Comparison of ENCODE assay signal across 20 mouse cellular contexts in the genomic region with DNA sequence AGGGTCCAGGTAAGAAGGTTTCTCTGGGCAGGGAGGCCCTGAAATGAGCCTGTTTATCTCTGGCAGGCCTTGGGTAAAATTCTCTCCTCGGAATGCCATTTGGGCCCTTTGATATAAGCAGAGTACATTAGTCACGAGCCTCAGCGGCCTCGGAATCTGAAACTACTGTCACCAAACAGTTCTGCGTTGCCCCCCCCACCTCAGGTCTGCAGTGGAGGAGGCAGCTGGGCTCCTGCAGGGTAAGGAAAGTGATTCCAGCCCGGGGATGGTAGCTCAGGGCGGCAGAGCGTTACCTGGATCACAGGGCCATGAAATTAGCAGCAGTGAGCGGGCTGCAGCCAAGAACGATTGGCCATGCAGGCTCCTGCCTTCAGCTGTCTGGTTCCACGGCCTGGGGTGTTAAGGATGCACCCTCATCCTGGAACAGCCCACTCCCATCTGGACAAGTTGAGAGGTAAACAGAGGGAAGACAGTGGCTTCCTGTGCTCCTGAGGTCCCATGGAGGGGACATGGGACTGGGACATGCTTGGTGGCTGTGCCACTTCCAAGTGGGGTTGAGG. TPM values are rescaled to one million over a fixed set of nuclear protein-coding genes. Genes with fewer than 3 reads are reported as not detected.
A peak's percentile ranks its signal among the peaks of the same experiment; 100 is the strongest.
DNase-seq lines count a peak whose midpoint lies in the region; ATAC-seq and TF ChIP-seq lines count a peak whose summit lies in the region.
"Had no signal": no experiment of that assay in that cellular context is flagged by ENCODE, and none has a peak within 500 bp of the region (broad histone marks: within the 10 kb centered on the region; RNA-seq: fewer than 3 reads in every experiment).

No protein-coding gene starts in this region.

- no peak for TF ChIP-seq POLR2A in CH12.LX (IDR thresholded peaks at IDR 0.05; ENCODE audit: low read depth, low read length)

- 27% methylated on average over 11 of the region's 11 CpGs for WGBS in kidney, embryonic 14.5 days
- 64% methylated on average over 11 of the region's 11 CpGs for WGBS in hindbrain, postnatal 0 days

- H3K27me3 ChIP-seq in kidney, embryonic 14.5 days (ENCODE audit: control insufficient read depth, insufficient read depth, low read length): no peaks in the 10 kb centered on the region
- no peaks in the 10 kb centered on the region for H3K27me3 ChIP-seq in CH12.LX (replicated peaks)
- no peaks in the 10 kb centered on the region for H3K27me3 ChIP-seq in hindbrain, postnatal 0 days (ENCODE audit: insufficient read depth, low read length)
- H3K27me3 ChIP-seq: embryonic facial prominence, embryonic 13.5 days; heart, embryonic 15.5 days; limb, embryonic 13.5 days; liver, embryonic 15.5 days; megakaryocyte, embryonic 14.5 days; Patski had no signal

- no peak overlapping the region for H3K4me3 ChIP-seq in kidney, embryonic 14.5 days (ENCODE audit: low read length)
- H3K4me3 ChIP-seq in CH12.LX (replicated peaks in 1 of 3; ENCODE audit: low read depth in 2 of 3, low read length in 2 of 3, poor library complexity in 1 of 3): no peak overlapping the region
- H3K4me3 ChIP-seq in hindbrain, postnatal 0 days (ENCODE audit: low read length): no peak overlapping the region
- H3K4me3 ChIP-seq: embryonic facial prominence, embryonic 13.5 days; heart, embryonic 15.5 days; limb, embryonic 13.5 days; liver, embryonic 15.5 days; megakaryocyte, embryonic 14.5 days had no signal

- no peaks in the 10 kb centered on the region for H3K36me3 ChIP-seq in kidney, embryonic 14.5 days (ENCODE audit: control insufficient read depth, insufficient read depth, low read length)
- peaks cover 10 to 49% of the 10 kb centered on the region in 2 experiments for H3K36me3 ChIP-seq in CH12.LX (replicated peaks in 1 of 2; ENCODE audit: control insufficient read depth in 1 of 2, insufficient read depth in 1 of 2, low read length in 1 of 2)
- no peaks in the 10 kb centered on the region for H3K36me3 ChIP-seq in hindbrain, postnatal 0 days (ENCODE audit: insufficient read depth, low read length)
- H3K36me3 ChIP-seq: heart, embryonic 15.5 days; liver, embryonic 15.5 days had no signal

- dilution Hi-C loops in CH12.LX (cut with MboI; ENCODE audit: extremely low pct_ligation_motif_present, extremely low pct_unique_long_range_greater_than_20kb, low sequenced_read_pairs): no loop called here

- no peaks in the 10 kb centered on the region; the same call in 1 of the 2 replicates for H3K79me2 ChIP-seq in CH12.LX (replicated peaks; ENCODE audit: control insufficient read depth, extremely low read depth, insufficient read depth, poor library complexity, severe bottlenecking)

- H3K4me2 ChIP-seq in kidney, embryonic 14.5 days (replicated peaks; ENCODE audit: low read depth, low read length): no peak overlapping the region
- H3K4me2 ChIP-seq in CH12.LX (ENCODE audit: insufficient read depth, low read depth, poor library complexity, severe bottlenecking): no peak overlapping the region
- no peak overlapping the region for H3K4me2 ChIP-seq in hindbrain, postnatal 0 days (ENCODE audit: low read depth, low read length)
- H3K4me2 ChIP-seq: embryonic facial prominence, embryonic 13.5 days; heart, embryonic 15.5 days; limb, embryonic 13.5 days; liver, embryonic 15.5 days had no signal

- no peak for DNase-seq in kidney, postnatal 10 days
- no peak for DNase-seq in CH12.LX (ENCODE audit: extremely low read depth)
- DNase-seq in adrenal gland, postnatal 10 days: peak; percentile 73
- peak; percentile 9 for DNase-seq in hindbrain, postnatal 0 days (ENCODE audit: low spot score)
- no peak for DNase-seq in urinary bladder, adult 18-20 months (ENCODE audit: low spot score in 2 of 2)
- DNase-seq in heart, postnatal 4 days: no peak
- DNase-seq: cerebellum, adult 11-12 months; kidney, postnatal 14 days; lung, postnatal 10 days; thymus, postnatal 36 days had no signal

- no peak for TF ChIP-seq RAD21 in CH12.LX (IDR thresholded peaks at IDR 0.05; ENCODE audit: low read depth, low read length)

- no peak for TF ChIP-seq EP300 in CH12.LX (IDR thresholded peaks at IDR 0.05; ENCODE audit: low read length)

- no peak overlapping the region for H3K9ac ChIP-seq in kidney, embryonic 14.5 days (ENCODE audit: low read depth, low read length)
- H3K9ac ChIP-seq in CH12.LX (ENCODE audit: insufficient read depth, low read depth): no peak overlapping the region
- H3K9ac ChIP-seq in hindbrain, postnatal 0 days (replicated peaks; ENCODE audit: low read length): no peak overlapping the region
- H3K9ac ChIP-seq: embryonic facial prominence, embryonic 13.5 days; heart, embryonic 15.5 days; limb, embryonic 13.5 days; liver, embryonic 15.5 days had no signal

- peaks cover 14% of the 10 kb centered on the region; the same call in 1 of the 2 replicates for H3K4me1 ChIP-seq in kidney, embryonic 14.5 days (ENCODE audit: control insufficient read depth, insufficient read depth, low read length)
- H3K4me1 ChIP-seq in CH12.LX (ENCODE audit: control insufficient read depth in 1 of 2, insufficient read depth in 2 of 2): peaks cover 76 to 95% of the 10 kb centered on the region in 2 experiments
- H3K4me1 ChIP-seq in hindbrain, postnatal 0 days (ENCODE audit: insufficient read depth, low read length): peaks cover under 1% of the 10 kb centered on the region; the same call in 1 of the 2 replicates
- H3K4me1 ChIP-seq: embryonic facial prominence, embryonic 13.5 days; limb, embryonic 13.5 days had no signal

- no peak for TF ChIP-seq CTCF in CH12.LX (conservative IDR thresholded peaks at IDR 0.05 in 1 of 2, IDR thresholded peaks at IDR 0.05 in 1 of 2; ENCODE audit: low read depth in 2 of 2, low read length in 2 of 2)
- TF ChIP-seq CTCF in hindbrain, postnatal 0 days (IDR thresholded peaks at IDR 0.05; ENCODE audit: low read depth): no peak

- in situ Hi-C loops in CH12.LX (cut with MboI; ENCODE audit: low pct_ligation_motif_present, low pct_unique_long_range_greater_than_20kb, low sequenced_read_pairs): no loop called here

- H3K27ac ChIP-seq in kidney, embryonic 14.5 days (ENCODE audit: low read depth, low read length): no peak overlapping the region
- H3K27ac ChIP-seq in CH12.LX (ENCODE audit: insufficient read depth, low read depth): no peak overlapping the region
- H3K27ac ChIP-seq in hindbrain, postnatal 0 days: 0 out of 2 replicates have a peak overlapping the region, but pooled peaks have one; percentile 3
- H3K27ac ChIP-seq: embryonic facial prominence, embryonic 13.5 days; heart, embryonic 15.5 days; limb, embryonic 13.5 days; liver, embryonic 15.5 days had no signal

- H3K9me3 ChIP-seq in kidney, embryonic 14.5 days (ENCODE audit: control insufficient read depth, low read length): no peaks in the 10 kb centered on the region
- peaks cover 3% of the 10 kb centered on the region for H3K9me3 ChIP-seq in CH12.LX (replicated peaks; ENCODE audit: low read length)
- no peaks in the 10 kb centered on the region for H3K9me3 ChIP-seq in hindbrain, postnatal 0 days (ENCODE audit: low read length)
- H3K9me3 ChIP-seq: embryonic facial prominence, embryonic 13.5 days; heart, embryonic 15.5 days; limb, embryonic 13.5 days; liver, embryonic 15.5 days had no signal

- peak; percentile 44; the same call in 1 of the 2 replicates for ATAC-seq in kidney, embryonic 14.5 days (ENCODE audit: low FRiP score, low TSS enrichment)
- no peak for ATAC-seq in hindbrain, postnatal 0 days
- ATAC-seq: activated CD4-positive, CD25-positive, alpha-beta regulatory T cell, adult 4 months; forebrain, embryonic 16.5 days; Patski had no signal

TF ChIP-seq in CH12.LX, 34 proteins besides CTCF, POLR2A, EP300 and RAD21:
- 0 out of 2 replicates have a peak, but pooled peaks have one; percentile 30 for TF ChIP-seq BHLHE40 (IDR thresholded peaks at IDR 0.05; ENCODE audit: low read depth, low read length)
- TF ChIP-seq USF2 (conservative IDR thresholded peaks at IDR 0.05; ENCODE audit: low read depth, low read length): no peak
- no peak for TF ChIP-seq MEF2A (IDR thresholded peaks at IDR 0.05; ENCODE audit: borderline replicate concordance, low read depth, low read length)
- TF ChIP-seq MAZ (IDR thresholded peaks at IDR 0.05; ENCODE audit: low read depth, low read length): no peak
- TF ChIP-seq PAX5 (IDR thresholded peaks at IDR 0.05; ENCODE audit: low read length): no peak

RNA-seq across cellular contexts. Expression of gene Slc29a3, which starts 15.3 kb away (rescaled TPM):
- polyA plus RNA-seq in kidney, embryonic 14.5 days (2014; fragmentation: Nextera tagmentation; extraction: Ambion mirVana): 4.0 and 10.8 TPM in 2 replicates
- 5.9 and 6.7 TPM in 2 replicates for total RNA-seq in CH12.LX (2012; rRNA removed)
- 3.3 and 4.1 TPM in 2 replicates for total RNA-seq in CH12.LX (2014; rRNA removed)
- polyA plus RNA-seq in CH12.LX (2012; ENCODE audit: insufficient read length, low read depth): 13.3 and 19.1 TPM in 2 replicates
- 10 to 100 TPM; 13.5 to 18.0 TPM for total RNA-seq in adrenal gland, postnatal 10 days (2021)
- total RNA-seq in hindbrain, postnatal 0 days (2014; rRNA removed): 8.5 and 10.0 TPM in 2 replicates
- polyA plus RNA-seq in hindbrain, postnatal 0 days (2015; fragmentation: Nextera tagmentation; extraction: Ambion mirVana): 9.1 and 9.3 TPM in 2 replicates
- 1 to 10 TPM; 6.9 to 8.2 TPM for total RNA-seq in heart, postnatal 4 days (2021)

RNA-seq across cellular contexts. Expression of gene Cdh23, which starts 41.0 kb away (rescaled TPM):
- 0.57 and 0.89 TPM in 2 replicates for polyA plus RNA-seq in kidney, embryonic 14.5 days (2014; fragmentation: Nextera tagmentation; extraction: Ambion mirVana)
- total RNA-seq in CH12.LX (2012; rRNA removed) (0.30 and 0.34 TPM in 2 replicates), CH12.LX (2014; rRNA removed) (0.04 and 0.20 TPM in 2 replicates)
- 0.73 and 0.75 TPM in 2 replicates for polyA plus RNA-seq in CH12.LX (2012; ENCODE audit: insufficient read length, low read depth)
- 1 to 10 TPM; 2.5 to 7.2 TPM for total RNA-seq in adrenal gland, postnatal 10 days (2021)
- 20.6 and 31.8 TPM in 2 replicates for total RNA-seq in hindbrain, postnatal 0 days (2014; rRNA removed)
- polyA plus RNA-seq in hindbrain, postnatal 0 days (2015; fragmentation: Nextera tagmentation; extraction: Ambion mirVana): 3.5 and 4.0 TPM in 2 replicates
- total RNA-seq in heart, postnatal 4 days (2021): 1 to 10 TPM; 4.0 to 4.4 TPM
- total RNA-seq: common myeloid progenitor, adult 5-6 weeks had no signal

Comparison
In these comparisons a context has a peak if more than half of its experiments do, and no peak if none do; other contexts are left out.
1. DNase-seq: peak in adrenal gland, postnatal 10 days (single experiment) and hindbrain, postnatal 0 days (single experiment); none in kidney, postnatal 10 days (single experiment), CH12.LX (single experiment), urinary bladder, adult 18-20 months (0 of 2) and heart, postnatal 4 days (single experiment).